Mouse (Mus musculus): ENCODE measurements around the gene Med29. TPM values are rescaled to one million over a fixed set of nuclear protein-coding genes. Genes with fewer than 3 reads are reported as not detected.

The Med29 gene
- total RNA-seq, 2 experiments from 2014 or later = 18.5 to 19.2 TPM

DNA sequence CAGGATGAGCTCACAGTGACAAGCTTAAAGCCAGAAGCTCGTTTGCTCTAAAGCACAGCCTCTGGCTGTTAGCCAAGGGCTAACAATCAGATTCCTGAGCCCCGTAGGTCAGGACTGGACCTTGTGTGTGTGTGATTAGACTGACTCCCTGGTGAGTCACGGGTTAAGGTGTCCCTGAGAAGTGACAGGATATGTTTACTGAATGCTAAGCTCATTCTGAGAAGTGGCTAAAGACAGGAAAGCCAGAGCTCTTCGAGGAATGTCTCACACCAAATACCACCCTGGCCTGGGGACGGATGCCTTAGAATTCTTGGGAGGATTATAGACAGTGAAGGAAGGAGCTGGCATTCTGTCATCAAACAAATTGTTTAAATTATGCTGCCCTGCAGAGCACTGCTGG, 34.5 kb downstream of the Med29 start:
- ATAC-seq (replicated peaks; ENCODE audit: poor library complexity, severe bottlenecking) = no peak

DNA sequence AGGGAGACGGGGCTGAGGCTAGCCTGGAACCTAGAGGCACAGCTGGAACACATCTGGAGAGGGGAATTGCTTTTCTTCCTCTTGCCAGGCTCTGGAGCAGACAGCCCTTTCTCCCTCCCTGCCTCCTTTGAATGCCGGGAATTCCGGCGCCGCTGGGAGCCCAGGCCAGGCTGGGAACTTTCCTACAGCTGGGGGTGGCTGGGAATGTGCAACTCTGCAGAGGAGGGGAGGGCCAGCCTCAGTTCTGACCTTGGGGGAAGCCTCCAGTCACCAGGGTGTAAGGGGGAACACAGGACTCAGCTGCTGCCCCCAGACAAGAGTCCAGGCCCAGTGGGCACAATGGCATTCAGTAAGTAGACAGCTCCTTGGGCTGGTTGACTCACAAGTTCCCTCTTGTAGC, 35.5 kb downstream of the Med29 start:
- no peak for ATAC-seq (replicated peaks; ENCODE audit: poor library complexity, severe bottlenecking)

DNA sequence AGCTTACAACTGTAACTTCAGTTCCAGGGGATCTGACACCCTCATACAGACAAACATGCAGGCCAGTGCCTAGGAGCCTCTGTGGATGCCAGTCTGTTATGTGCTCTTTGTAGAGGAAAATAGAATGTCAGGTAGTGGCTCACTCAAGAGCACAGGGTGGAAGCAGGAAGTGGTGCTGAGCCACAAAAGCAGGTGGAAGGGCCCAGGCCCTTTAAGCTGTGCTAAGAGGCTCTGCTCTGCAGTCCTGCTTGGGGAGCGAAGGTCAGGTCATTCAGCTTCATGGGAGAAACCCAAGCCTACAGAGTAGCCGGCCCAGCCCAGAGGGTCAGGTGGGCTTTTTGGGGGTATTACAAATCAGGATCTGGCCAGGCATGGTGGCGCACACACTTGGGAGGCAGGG, 37.3 kb downstream of the Med29 start:
- no peak for ATAC-seq (replicated peaks; ENCODE audit: poor library complexity, severe bottlenecking)

GRCm38 (mm10) chr7:28354596-28354995, 37.9 kb downstream of the Med29 start:
- no peak for ATAC-seq (replicated peaks; ENCODE audit: poor library complexity, severe bottlenecking)

GRCm38 (mm10) chr7:28354113-28354581, 38.4 kb downstream of the Med29 start:
- no peak for ATAC-seq (replicated peaks; ENCODE audit: poor library complexity, severe bottlenecking)

- no peak for ATAC-seq (replicated peaks; ENCODE audit: poor library complexity, severe bottlenecking)
Observed at GRCm38 (mm10) chr7:28353267-28353666, 39.2 kb downstream of the Med29 start.

GRCm38 (mm10) chr7:28351676-28352191, 40.8 kb downstream of the Med29 start:
- 0 out of 2 replicates have a peak, but pooled peaks have one; percentile 11 for ATAC-seq (replicated peaks; ENCODE audit: poor library complexity, severe bottlenecking)

GRCm38 (mm10) chr7:28350155-28350883, 42.2 kb downstream of the Med29 start, which contains the start of gene Rps16:
Gene Rps16 (plus strand): TSS chr7:28350652.
- ATAC-seq (replicated peaks; ENCODE audit: poor library complexity, severe bottlenecking) = peak; percentile 94

DNA sequence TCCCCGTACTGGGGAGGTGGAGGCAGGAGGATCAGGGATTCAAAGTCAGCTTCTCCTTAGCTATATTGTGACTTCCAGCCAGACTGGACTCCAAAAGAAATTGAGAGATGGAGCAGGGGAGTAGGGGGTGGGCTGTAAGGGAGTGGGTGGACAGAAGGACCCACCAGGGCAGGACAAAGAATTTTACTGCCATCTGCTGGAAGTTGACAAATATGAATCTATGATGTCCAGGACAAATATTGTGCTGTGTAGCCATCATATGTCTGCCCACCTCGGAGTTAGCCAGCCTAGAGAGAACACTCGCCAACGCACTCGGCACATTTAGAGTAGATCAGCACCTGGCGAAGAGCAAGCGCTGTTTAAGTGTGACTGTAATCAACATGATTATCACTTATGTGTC, 43.9 kb downstream of the Med29 start:
- ATAC-seq (replicated peaks; ENCODE audit: poor library complexity, severe bottlenecking) = no peak

- ATAC-seq (replicated peaks; ENCODE audit: poor library complexity, severe bottlenecking) = peak; percentile 46
Observed at GRCm38 (mm10) chr7:28347746-28348145, 44.8 kb downstream of the Med29 start.

DNA sequence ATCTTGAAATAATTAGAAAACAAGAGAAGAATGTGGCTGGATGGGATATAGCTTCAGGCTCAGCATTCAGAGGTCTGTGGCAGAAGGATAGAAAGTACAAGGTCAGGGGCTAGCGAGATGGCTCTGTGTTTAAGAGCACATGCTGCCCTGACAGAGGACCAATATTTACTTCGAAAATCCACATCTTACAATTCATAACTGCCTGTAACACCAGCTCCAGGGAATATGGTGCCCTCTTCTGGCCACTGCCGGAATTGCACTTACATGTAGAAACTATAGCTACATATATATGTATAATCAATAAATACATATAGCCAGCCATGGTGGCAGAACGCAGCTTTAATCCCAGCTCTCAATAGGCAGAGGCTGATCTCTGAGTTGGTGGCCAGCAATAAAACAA, 47.9 kb downstream of the Med29 start:
- ATAC-seq (replicated peaks; ENCODE audit: poor library complexity, severe bottlenecking) = peak; percentile 69

GRCm38 (mm10) chr7:28341381-28341780, 51.1 kb downstream of the Med29 start:
- ATAC-seq (replicated peaks; ENCODE audit: poor library complexity, severe bottlenecking) = no peak

DNA sequence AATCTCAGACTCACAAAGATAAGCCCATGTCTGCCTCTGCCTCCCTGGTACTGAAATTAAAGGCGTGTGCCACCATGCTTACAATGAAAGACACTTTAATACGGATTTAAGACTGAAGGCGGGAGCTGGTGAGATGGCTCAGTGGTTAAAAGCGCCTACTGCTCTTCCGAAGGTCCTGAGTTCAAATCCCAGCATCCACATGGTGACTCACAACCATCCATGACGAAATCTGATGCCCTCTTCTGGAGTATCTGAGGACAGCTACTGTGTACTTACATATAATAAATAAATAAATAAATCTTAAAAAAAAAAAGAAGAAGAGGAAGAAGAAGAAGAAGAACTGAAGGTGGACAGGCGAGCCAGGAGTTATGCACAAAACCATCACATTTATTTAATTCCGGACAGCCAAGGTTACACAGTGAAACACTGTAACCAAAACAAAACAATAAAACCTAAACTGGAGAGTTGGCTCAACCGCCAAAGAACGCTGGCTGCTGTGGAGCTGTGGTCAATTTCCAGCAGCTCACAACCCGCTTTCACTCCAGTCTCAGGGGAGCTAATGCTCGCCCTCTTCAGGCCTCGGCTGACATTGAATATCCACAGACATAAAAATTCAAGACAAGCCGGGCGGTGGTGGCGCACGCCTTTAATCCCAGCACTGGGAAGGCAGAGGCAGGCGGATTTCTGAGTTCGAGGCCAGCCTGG, 53.1 kb downstream of the Med29 start:
- peak; percentile 62 for ATAC-seq (replicated peaks; ENCODE audit: poor library complexity, severe bottlenecking)

- ATAC-seq (replicated peaks; ENCODE audit: poor library complexity, severe bottlenecking) = peak; percentile 94
Observed at GRCm38 (mm10) chr7:28338108-28338998, 54.2 kb downstream of the Med29 start, which contains the start of gene Supt5. Gene Supt5 (minus strand): TSS chr7:28338746.

Other genes with a start within 250 kb of the Med29 start
- 226 and 268 TPM in 2 replicates for gene Fbl, start 223.0 kb downstream of the Med29 start, total RNA-seq (2014; fragmentation: Nextera tagmentation)
- gene Fbl, start 223.0 kb downstream of the Med29 start, total RNA-seq (2017) = 234 and 267 TPM in 2 replicates
- gene Dyrk1b, start 213.2 kb downstream of the Med29 start, total RNA-seq (2014; fragmentation: Nextera tagmentation) = 1.2 and 4.1 TPM in 2 replicates
- 2.3 and 3.2 TPM in 2 replicates for gene Dyrk1b, start 213.2 kb downstream of the Med29 start, total RNA-seq (2017)
- 1.2 and 2.3 TPM in 2 replicates for gene Eid2, start 124.8 kb downstream of the Med29 start, total RNA-seq (2014; fragmentation: Nextera tagmentation)
- 2.0 and 2.8 TPM in 2 replicates for gene Eid2, start 124.8 kb downstream of the Med29 start, total RNA-seq (2017)
- gene Eid2b, start 115.0 kb downstream of the Med29 start, total RNA-seq (2014; fragmentation: Nextera tagmentation) = 1.2 and 2.1 TPM in 2 replicates
- 1.6 and 1.9 TPM in 2 replicates for gene Eid2b, start 115.0 kb downstream of the Med29 start, total RNA-seq (2017)
- not detected in 2 replicates for gene Selenov, start 101.5 kb downstream of the Med29 start, total RNA-seq (2014; fragmentation: Nextera tagmentation)
- not detected in 2 replicates for gene Selenov, start 101.5 kb downstream of the Med29 start, total RNA-seq (2017)
- gene Dll3, start 90.5 kb downstream of the Med29 start, total RNA-seq (2014; fragmentation: Nextera tagmentation) = not detected in 2 replicates
- gene Dll3, start 90.5 kb downstream of the Med29 start, total RNA-seq (2017) = 0.10 TPM in 1 of 2 replicates, not detected in the other
- 60.1 and 83.1 TPM in 2 replicates for gene Timm50, start 80.6 kb downstream of the Med29 start, total RNA-seq (2014; fragmentation: Nextera tagmentation)
- gene Timm50, start 80.6 kb downstream of the Med29 start, total RNA-seq (2017) = 45.8 and 47.7 TPM in 2 replicates
- gene Supt5, start 54.0 kb downstream of the Med29 start, total RNA-seq (2014; fragmentation: Nextera tagmentation) = 72.1 and 81.1 TPM in 2 replicates
- gene Supt5, start 54.0 kb downstream of the Med29 start, total RNA-seq (2017) = 61.2 and 64.1 TPM in 2 replicates
- gene Rps16, start 42.1 kb downstream of the Med29 start, total RNA-seq (2014; fragmentation: Nextera tagmentation) = 4,181 and 4,473 TPM in 2 replicates
- gene Rps16, start 42.1 kb downstream of the Med29 start, total RNA-seq (2017) = 929 and 980 TPM in 2 replicates
- gene Plekhg2, start 20.1 kb downstream of the Med29 start, total RNA-seq (2014; fragmentation: Nextera tagmentation) = 4.1 and 6.1 TPM in 2 replicates
- 0.88 and 1.1 TPM in 2 replicates for gene Plekhg2, start 20.1 kb downstream of the Med29 start, total RNA-seq (2017)
- 37.1 and 55.8 TPM in 2 replicates for gene Zfp36, start 12.5 kb downstream of the Med29 start, total RNA-seq (2014; fragmentation: Nextera tagmentation)
- gene Zfp36, start 12.5 kb downstream of the Med29 start, total RNA-seq (2017) = 30.8 and 41.3 TPM in 2 replicates
- gene Paf1, start 243 bp upstream of the Med29 start, total RNA-seq (2014; fragmentation: Nextera tagmentation) = 97.6 and 111 TPM in 2 replicates
- 136 and 170 TPM in 2 replicates for gene Paf1, start 243 bp upstream of the Med29 start, total RNA-seq (2017)
- 420 and 510 TPM in 2 replicates for gene Gmfg, start 44.7 kb upstream of the Med29 start, total RNA-seq (2014; fragmentation: Nextera tagmentation)
- gene Gmfg, start 44.7 kb upstream of the Med29 start, total RNA-seq (2017) = 682 and 721 TPM in 2 replicates
- gene Lrfn1, start 59.3 kb upstream of the Med29 start, total RNA-seq (2014; fragmentation: Nextera tagmentation) = 0.80 and 1.7 TPM in 2 replicates
- gene Lrfn1, start 59.3 kb upstream of the Med29 start, total RNA-seq (2017) = 0.36 and 0.52 TPM in 2 replicates
- gene Ifnl2, start 117.7 kb upstream of the Med29 start, total RNA-seq (2014; fragmentation: Nextera tagmentation) = not detected in 2 replicates
- not detected in 2 replicates for gene Ifnl2, start 117.7 kb upstream of the Med29 start, total RNA-seq (2017)
- gene Ifnl3, start 130.1 kb upstream of the Med29 start, total RNA-seq (2014; fragmentation: Nextera tagmentation) = not detected in 2 replicates
- not detected in 2 replicates for gene Ifnl3, start 130.1 kb upstream of the Med29 start, total RNA-seq (2017)
- not detected in 2 replicates for gene Sycn, start 148.2 kb upstream of the Med29 start, total RNA-seq (2014; fragmentation: Nextera tagmentation)
- not detected in 2 replicates for gene Sycn, start 148.2 kb upstream of the Med29 start, total RNA-seq (2017)
- gene Nccrp1, start 154.5 kb upstream of the Med29 start, total RNA-seq (2014; fragmentation: Nextera tagmentation) = not detected in 2 replicates
- not detected in 2 replicates for gene Nccrp1, start 154.5 kb upstream of the Med29 start, total RNA-seq (2017)
- 17.5 and 25.0 TPM in 2 replicates for gene Samd4b, start 205.4 kb upstream of the Med29 start, total RNA-seq (2014; fragmentation: Nextera tagmentation)
- 3.4 and 3.9 TPM in 2 replicates for gene Samd4b, start 205.4 kb upstream of the Med29 start, total RNA-seq (2017)
- gene Pak4, start 205.5 kb upstream of the Med29 start, total RNA-seq (2014; fragmentation: Nextera tagmentation) = 3.2 and 3.7 TPM in 2 replicates
- 3.4 and 6.4 TPM in 2 replicates for gene Pak4, start 205.5 kb upstream of the Med29 start, total RNA-seq (2017)
- gene Acp7, start 238.6 kb upstream of the Med29 start, total RNA-seq (2014; fragmentation: Nextera tagmentation) = not detected in 2 replicates
- not detected in 2 replicates for gene Acp7, start 238.6 kb upstream of the Med29 start, total RNA-seq (2017)

All from granulocyte monocyte progenitor cell, adult 5-6 weeks (primary cell).